Mouse (Mus musculus): Measurements from ENCODE around the gene Rgs9bp. TPM values are rescaled to one million over a fixed set of nuclear protein-coding genes. Genes with fewer than 3 reads are reported as not detected.
"Not testable (repeated sequence)": the region's sequence is repeated elsewhere in the genome, so short reads cannot be mapped to it uniquely, and the experiment has no call there.

Rgs9bp gene
- polyA plus RNA-seq, 1 experiment from 2014 or later = 0.26 TPM

DNA sequence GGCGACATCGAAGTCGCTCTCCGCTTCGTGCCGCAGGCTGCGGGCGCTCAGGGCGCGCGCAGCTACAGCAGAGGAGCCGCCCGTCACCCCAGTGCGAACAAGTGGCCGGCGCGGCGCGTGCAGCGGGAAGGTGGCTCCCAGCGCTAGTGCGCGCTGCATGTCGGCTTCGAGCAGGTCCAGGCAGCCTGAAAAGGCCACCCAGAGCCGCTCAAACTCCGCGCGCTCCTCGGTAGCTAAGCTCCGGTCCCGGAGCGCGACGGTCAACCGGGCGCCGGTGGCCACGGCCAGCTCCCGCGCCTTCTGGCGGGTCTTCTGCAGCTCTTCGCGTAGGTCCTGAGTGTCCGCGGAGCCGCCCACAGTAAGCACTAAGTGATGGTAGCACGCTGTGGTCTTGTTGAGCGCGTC, 594 bp downstream of the Rgs9bp start:
- H3K27me3 ChIP-seq (ENCODE audit: insufficient read depth, low read length) = peaks cover 31% of the 10 kb centered on the region
- H3K36me3 ChIP-seq (ENCODE audit: insufficient read depth, low read length) = no peaks in the 10 kb centered on the region
- peak overlapping the region; percentile 100 for H3K4me2 ChIP-seq (replicated peaks; ENCODE audit: low read depth, low read length)
- WGBS = under 1% methylated on average over 50 of the region's 50 CpGs
- no peak overlapping the region for H3K27ac ChIP-seq (ENCODE audit: low read length)
- peaks cover 23% of the 10 kb centered on the region for H3K4me1 ChIP-seq (ENCODE audit: insufficient read depth, low read length)
- peak overlapping the region; percentile 92 for H3K4me3 ChIP-seq (ENCODE audit: low read length)
- peak overlapping the region; percentile 65 for H3K9ac ChIP-seq (replicated peaks; ENCODE audit: low read length)
- no peak for ATAC-seq (ENCODE audit: low FRiP score, low TSS enrichment)
- H3K9me3 ChIP-seq (ENCODE audit: low read length) = no peaks in the 10 kb centered on the region; the same call in 1 of the 2 replicates

DNA sequence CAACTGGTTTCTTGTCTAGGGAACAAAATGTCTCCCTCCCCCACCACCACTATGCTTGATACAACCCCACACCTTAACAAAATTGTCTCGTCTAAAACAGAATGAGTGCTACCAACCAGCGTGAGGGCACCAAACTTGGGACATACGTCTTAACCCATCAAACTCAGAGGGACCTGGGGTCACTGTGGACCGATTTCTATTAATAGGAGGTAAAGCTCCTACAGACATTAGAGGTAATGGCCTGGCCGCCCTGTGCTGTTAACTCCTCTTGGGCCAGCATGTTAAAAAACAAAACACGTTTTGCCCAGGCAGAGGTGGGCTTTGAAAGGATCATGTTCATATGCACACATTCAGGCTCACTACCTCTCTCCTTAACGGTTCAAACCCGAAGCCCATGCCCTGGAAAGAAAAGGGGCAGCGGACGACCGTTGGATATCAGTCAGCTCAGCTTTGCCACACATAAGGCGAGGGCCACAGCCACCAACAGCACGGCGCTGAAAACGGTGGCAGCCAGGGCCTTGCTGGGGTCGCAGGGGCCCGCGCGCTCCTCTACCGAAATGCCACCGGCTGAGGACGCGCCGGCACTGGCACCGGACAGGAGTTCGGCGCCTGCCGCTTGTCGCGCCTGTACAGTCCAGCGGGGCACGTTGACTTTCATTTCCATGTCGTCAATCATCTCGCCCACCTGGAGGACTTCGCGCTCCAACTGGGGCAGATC, 1.2 kb downstream of the Rgs9bp start:
- Histone ChIP-seq H3K4me3 (ENCODE audit: low read length) (peak overlapping the region; percentile 92), H3K4me2 (replicated peaks; ENCODE audit: low read depth, low read length) (peak overlapping the region; percentile 100), H3K9me3 (ENCODE audit: low read length) (no peaks in the 10 kb centered on the region; the same call in 1 of the 2 replicates), H3K27ac (ENCODE audit: low read length) (no peak overlapping the region), H3K27me3 (ENCODE audit: insufficient read depth, low read length) (peaks cover 31% of the 10 kb centered on the region), H3K4me1 (ENCODE audit: insufficient read depth, low read length) (peaks cover 23% of the 10 kb centered on the region), H3K9ac (replicated peaks; ENCODE audit: low read length) (peak overlapping the region; percentile 65; the same call in 1 of the 2 replicates), H3K36me3 (ENCODE audit: insufficient read depth, low read length) (no peaks in the 10 kb centered on the region)
- 5% methylated on average over 36 of the region's 36 CpGs for WGBS
- ATAC-seq (ENCODE audit: low FRiP score, low TSS enrichment) = no peak

DNA sequence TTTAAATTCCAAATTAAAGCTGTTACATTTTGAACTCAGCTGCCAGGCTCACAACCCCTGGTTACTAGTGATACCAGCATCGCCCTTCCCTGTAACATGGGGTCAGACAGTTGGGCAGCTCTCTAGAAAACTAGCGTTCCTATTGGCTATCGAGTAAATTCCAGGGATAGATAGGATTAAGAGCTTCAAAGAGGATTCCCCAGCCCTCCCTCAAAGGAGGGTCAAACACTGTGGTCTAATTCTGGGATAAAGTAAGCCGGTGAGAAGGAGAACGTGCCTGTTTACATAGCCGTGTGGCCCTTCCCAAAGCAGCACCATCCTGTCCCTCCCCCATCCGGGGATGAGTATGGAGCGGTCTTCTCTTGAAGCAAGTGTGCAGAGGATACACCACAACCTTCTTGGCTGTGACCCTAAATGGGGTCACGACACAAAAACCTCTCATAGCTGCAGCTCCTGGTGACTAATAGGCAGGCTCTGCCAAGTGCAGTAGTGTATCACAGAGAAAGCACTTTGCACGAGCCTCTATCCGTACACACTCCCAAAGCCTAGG, 1.8 kb downstream of the Rgs9bp start:
- ATAC-seq (ENCODE audit: low FRiP score, low TSS enrichment) = no peak
- Histone ChIP-seq H3K9me3 (ENCODE audit: low read length) (no peaks in the 10 kb centered on the region; the same call in 1 of the 2 replicates), H3K27me3 (ENCODE audit: insufficient read depth, low read length) (peaks cover 31% of the 10 kb centered on the region), H3K9ac (replicated peaks; ENCODE audit: low read length) (no peak overlapping the region), H3K4me3 (ENCODE audit: low read length) (no peak overlapping the region), H3K36me3 (ENCODE audit: insufficient read depth, low read length) (no peaks in the 10 kb centered on the region), H3K27ac (ENCODE audit: low read length) (no peak overlapping the region), H3K4me2 (replicated peaks; ENCODE audit: low read depth, low read length) (no peak overlapping the region), H3K4me1 (ENCODE audit: insufficient read depth, low read length) (peaks cover 19% of the 10 kb centered on the region)
- WGBS = 23% methylated on average over 11 of the region's 11 CpGs

DNA sequence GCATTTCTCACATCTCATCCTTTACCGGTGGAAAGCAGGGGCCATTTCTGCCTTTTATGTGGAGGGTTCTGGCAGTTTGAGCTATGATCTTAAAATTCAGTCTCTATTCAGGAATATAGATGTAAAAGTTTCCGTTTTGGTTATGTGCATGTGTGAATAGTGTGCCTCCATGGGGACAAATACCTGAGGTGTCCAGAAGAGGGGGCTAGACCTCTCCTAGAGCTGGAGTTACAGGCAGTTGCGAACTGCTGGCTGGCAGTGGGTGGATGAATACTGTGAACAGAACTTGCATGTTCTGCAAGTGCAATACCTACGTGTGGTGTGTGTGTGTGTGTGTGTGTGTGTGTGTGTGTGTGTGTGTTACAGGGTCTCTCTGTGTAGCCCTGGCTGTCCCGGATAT, 2.7 kb downstream of the Rgs9bp start:
- no peak overlapping the region for H3K27ac ChIP-seq (ENCODE audit: low read length)
- no peak overlapping the region for H3K9ac ChIP-seq (replicated peaks; ENCODE audit: low read length)
- no peak overlapping the region for H3K4me3 ChIP-seq (ENCODE audit: low read length)
- no peak overlapping the region for H3K4me2 ChIP-seq (replicated peaks; ENCODE audit: low read depth, low read length)
- H3K27me3 ChIP-seq (ENCODE audit: insufficient read depth, low read length) = peaks cover 31% of the 10 kb centered on the region
- H3K4me1 ChIP-seq (ENCODE audit: insufficient read depth, low read length) = peaks cover 18% of the 10 kb centered on the region
- H3K36me3 ChIP-seq (ENCODE audit: insufficient read depth, low read length) = no peaks in the 10 kb centered on the region
- WGBS = 81% methylated on average over 5 of the region's 5 CpGs
- no peaks in the 10 kb centered on the region; the same call in 1 of the 2 replicates for H3K9me3 ChIP-seq (ENCODE audit: low read length)
- ATAC-seq (ENCODE audit: low FRiP score, low TSS enrichment) = no peak

DNA sequence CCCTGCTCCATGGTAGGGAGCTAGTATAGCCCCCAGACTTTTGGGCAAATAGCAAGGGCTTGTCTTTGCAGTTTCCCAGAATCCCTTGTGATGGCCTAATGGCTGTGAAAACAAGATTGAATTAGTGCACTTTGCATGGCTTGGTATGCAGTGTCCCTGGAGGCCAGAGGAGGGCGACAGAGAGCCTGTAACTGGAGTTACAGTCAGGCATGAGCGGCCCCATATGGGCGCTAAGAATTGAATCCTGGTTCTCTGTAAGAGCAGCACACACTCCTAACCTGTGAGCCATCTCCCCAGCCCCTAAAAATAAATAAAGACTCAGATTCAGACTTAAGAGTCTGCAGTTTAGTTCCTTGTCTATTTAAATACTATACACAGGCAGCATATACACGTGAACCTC, 5.5 kb downstream of the Rgs9bp start:
- Histone ChIP-seq H3K4me2 (replicated peaks; ENCODE audit: low read depth, low read length) (no peak overlapping the region), H3K9me3 (ENCODE audit: low read length) (no peaks in the 10 kb centered on the region; the same call in 1 of the 2 replicates), H3K4me3 (ENCODE audit: low read length) (no peak overlapping the region), H3K27me3 (ENCODE audit: insufficient read depth, low read length) (peaks cover 28% of the 10 kb centered on the region), H3K9ac (replicated peaks; ENCODE audit: low read length) (no peak overlapping the region), H3K4me1 (ENCODE audit: insufficient read depth, low read length) (peaks cover 7% of the 10 kb centered on the region), H3K36me3 (ENCODE audit: insufficient read depth, low read length) (no peaks in the 10 kb centered on the region), H3K27ac (ENCODE audit: low read length) (no peak overlapping the region)
- no peak for ATAC-seq (ENCODE audit: low FRiP score, low TSS enrichment)
- 42% methylated on average over 4 of the region's 4 CpGs for WGBS

DNA sequence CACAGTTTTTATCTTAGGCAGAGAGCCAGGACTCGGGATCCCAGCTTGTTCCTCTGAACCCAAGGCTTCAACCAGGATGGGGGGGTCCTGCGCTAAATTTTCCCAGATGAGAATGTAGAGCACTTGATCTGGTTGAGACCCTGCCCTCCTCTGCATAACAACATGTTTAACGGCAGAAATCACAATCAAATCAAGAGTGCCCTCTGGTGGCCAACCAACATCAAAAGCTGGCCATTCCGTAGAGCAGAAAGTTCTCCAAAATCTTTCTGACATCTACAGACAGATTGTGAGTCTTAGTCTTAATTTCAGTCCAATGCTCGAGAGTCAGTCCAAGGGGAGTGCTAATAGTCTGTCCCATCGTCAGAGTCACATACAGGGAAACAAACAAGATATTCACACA, 14.5 kb downstream of the Rgs9bp start:
- not testable (repeated sequence) for H3K4me3 ChIP-seq (ENCODE audit: low read length); H3K36me3 ChIP-seq (ENCODE audit: insufficient read depth, low read length); H3K4me1 ChIP-seq (ENCODE audit: insufficient read depth, low read length); H3K9me3 ChIP-seq (ENCODE audit: low read length); H3K27me3 ChIP-seq (ENCODE audit: insufficient read depth, low read length); H3K27ac ChIP-seq (ENCODE audit: low read length); ATAC-seq (ENCODE audit: low FRiP score, low TSS enrichment); H3K4me2 ChIP-seq (replicated peaks; ENCODE audit: low read depth, low read length); H3K9ac ChIP-seq (replicated peaks; ENCODE audit: low read length)
- WGBS = 26% methylated on average over 6 of the region's 6 CpGs

DNA sequence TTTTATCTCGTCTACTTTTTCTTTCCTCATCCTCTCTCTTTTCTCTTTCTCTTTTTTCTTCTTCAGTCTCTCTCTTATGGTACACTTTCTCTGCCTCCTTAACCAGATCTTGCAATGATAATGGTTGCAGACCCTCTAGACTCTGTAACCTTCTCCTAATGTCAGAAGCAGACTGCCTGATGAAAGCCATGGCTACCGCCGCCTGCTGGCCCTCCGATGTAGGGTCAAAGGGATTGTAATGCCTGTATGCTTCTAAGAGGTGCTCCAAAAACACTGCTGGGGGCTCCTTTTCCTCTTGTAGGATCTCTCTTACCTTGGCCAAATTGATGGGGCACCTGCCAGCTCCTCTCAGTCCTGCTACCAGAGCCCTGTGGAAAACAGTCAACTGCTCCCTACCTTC, 15.7 kb downstream of the Rgs9bp start:
- 92% methylated on average over 4 of the region's 4 CpGs for WGBS
- H3K36me3 ChIP-seq (ENCODE audit: insufficient read depth, low read length); H3K4me1 ChIP-seq (ENCODE audit: insufficient read depth, low read length); H3K9me3 ChIP-seq (ENCODE audit: low read length); ATAC-seq (ENCODE audit: low FRiP score, low TSS enrichment); H3K27me3 ChIP-seq (ENCODE audit: insufficient read depth, low read length); H3K4me3 ChIP-seq (ENCODE audit: low read length); H3K4me2 ChIP-seq (replicated peaks; ENCODE audit: low read depth, low read length); H3K9ac ChIP-seq (replicated peaks; ENCODE audit: low read length); H3K27ac ChIP-seq (ENCODE audit: low read length): not testable (repeated sequence)

DNA sequence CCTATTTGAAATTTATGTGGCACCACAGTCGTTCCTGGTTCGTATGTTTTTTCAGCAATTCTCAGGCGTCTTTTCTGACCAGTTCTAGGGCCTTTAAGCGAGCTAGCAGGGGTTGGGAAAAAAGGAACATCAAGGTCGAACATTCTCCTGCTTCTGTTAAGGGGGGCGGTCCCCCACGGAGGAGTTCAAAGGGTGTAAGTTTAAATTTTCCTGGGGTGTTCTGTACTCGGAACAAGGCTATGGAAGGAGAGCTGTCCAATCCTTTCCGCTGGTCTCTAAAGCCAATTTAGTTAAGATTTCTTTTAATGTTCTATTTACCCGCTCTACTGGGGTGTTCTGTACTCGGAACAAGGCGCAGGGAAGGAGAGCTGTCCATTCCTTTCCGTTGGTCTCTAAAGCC, 19.4 kb downstream of the Rgs9bp start:
- H3K27ac ChIP-seq (ENCODE audit: low read length); H3K36me3 ChIP-seq (ENCODE audit: insufficient read depth, low read length); H3K4me2 ChIP-seq (replicated peaks; ENCODE audit: low read depth, low read length); H3K9me3 ChIP-seq (ENCODE audit: low read length); H3K9ac ChIP-seq (replicated peaks; ENCODE audit: low read length); ATAC-seq (ENCODE audit: low FRiP score, low TSS enrichment); H3K4me3 ChIP-seq (ENCODE audit: low read length); H3K27me3 ChIP-seq (ENCODE audit: insufficient read depth, low read length); H3K4me1 ChIP-seq (ENCODE audit: insufficient read depth, low read length): not testable (repeated sequence)
- 73% methylated on average over 13 of the region's 13 CpGs for WGBS

DNA sequence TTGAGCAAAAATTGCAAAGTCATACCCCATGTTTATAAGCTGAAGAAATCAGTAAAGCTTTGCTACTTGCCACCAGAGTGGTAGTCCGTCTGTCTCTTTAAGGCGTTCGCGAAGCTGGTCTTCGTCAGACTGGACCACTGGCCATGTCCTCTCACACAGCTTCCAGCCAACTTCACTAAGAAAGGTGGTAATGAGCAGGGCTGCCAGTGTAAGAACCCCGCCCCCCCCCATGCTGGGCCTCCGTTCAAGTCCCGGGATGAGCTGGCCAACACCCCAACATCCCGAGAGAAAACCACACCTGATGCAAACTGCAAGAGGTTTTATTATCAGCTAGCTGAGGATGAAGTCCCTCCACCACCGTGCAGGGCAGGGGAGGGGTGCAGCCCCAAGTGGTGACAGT, 20.5 kb downstream of the Rgs9bp start:
- H3K27ac ChIP-seq (ENCODE audit: low read length); H3K4me3 ChIP-seq (ENCODE audit: low read length); H3K36me3 ChIP-seq (ENCODE audit: insufficient read depth, low read length); H3K9me3 ChIP-seq (ENCODE audit: low read length); H3K27me3 ChIP-seq (ENCODE audit: insufficient read depth, low read length); H3K4me1 ChIP-seq (ENCODE audit: insufficient read depth, low read length); H3K4me2 ChIP-seq (replicated peaks; ENCODE audit: low read depth, low read length); H3K9ac ChIP-seq (replicated peaks; ENCODE audit: low read length); ATAC-seq (ENCODE audit: low FRiP score, low TSS enrichment): not testable (repeated sequence)
- 84% methylated on average over 10 of the region's 10 CpGs for WGBS

DNA sequence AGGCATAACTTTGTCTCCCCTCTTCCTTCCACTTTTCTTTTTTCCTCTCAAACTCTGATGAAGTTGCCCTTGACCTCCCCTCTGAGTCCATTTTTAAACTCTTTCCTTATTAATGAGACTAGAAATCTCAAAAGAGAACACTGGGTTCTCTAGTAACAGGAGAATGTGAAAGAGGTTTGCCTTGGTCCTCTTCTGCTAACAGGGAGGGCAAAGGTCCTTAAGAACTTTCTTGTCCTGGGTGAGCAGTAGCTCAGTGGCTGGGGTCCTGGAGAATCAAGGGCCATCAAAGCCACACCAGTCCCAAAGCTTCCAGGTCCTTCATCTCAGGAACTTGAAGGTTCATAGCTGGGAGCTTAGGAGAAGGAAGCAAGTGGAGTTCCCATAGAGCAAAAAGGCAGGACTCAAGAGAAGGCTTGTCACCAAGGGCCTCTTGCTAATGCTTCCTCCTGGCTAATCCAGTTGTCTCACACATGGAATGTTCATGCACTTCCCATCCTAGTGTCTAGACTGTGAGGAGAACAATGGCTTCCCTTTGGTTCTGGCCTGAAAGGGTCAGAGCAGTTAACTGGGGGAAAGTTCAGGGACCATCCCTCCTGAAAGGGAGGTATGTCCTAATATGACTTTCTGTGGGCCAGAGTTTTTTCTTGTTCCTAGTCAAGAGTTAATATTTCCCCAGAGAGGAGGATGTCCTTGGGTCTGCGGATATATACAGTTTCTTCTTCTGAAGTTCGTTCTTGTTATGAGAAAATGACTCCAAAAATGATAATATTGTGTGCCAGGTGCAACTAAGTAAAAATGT, 21.1 kb downstream of the Rgs9bp start:
- ATAC-seq (ENCODE audit: low FRiP score, low TSS enrichment) = no peak
- no peaks in the 10 kb centered on the region for H3K9me3 ChIP-seq (ENCODE audit: low read length)
- H3K4me1 ChIP-seq (ENCODE audit: insufficient read depth, low read length) = no peaks in the 10 kb centered on the region
- no peaks in the 10 kb centered on the region for H3K36me3 ChIP-seq (ENCODE audit: insufficient read depth, low read length)
- no peak overlapping the region for H3K4me3 ChIP-seq (ENCODE audit: low read length)
- no peak overlapping the region for H3K9ac ChIP-seq (replicated peaks; ENCODE audit: low read length)
- no peak overlapping the region for H3K4me2 ChIP-seq (replicated peaks; ENCODE audit: low read depth, low read length)
- WGBS = 97% methylated on average over 2 of the region's 2 CpGs
- H3K27ac ChIP-seq (ENCODE audit: low read length) = no peak overlapping the region
- no peaks in the 10 kb centered on the region for H3K27me3 ChIP-seq (ENCODE audit: insufficient read depth, low read length)

All from kidney, embryonic 16.5 days (tissue).